Mouse (Mus musculus): ENCODE measurements around the gene Vps41.

DNA sequence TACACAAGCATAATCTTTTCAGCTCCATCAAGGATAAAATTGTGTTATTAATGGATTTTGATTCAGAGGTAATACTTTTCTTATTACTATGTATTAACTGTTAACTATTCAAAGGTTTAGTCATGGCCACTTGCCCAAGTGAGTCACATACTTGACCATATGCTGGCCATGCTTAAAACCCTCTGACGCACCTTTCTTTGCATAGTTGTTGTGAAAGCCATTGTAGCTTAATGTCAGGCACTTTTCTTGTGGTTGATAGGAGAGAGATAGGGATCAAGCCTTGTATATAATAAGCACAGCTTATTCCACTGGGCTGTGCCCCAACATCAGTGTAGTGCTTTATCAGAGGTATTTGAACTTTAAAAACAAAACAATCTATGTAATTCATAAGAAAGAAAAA lies 126.5 kb downstream of the Vps41 start:
- TF ChIP-seq POLR2A (IDR thresholded peaks at IDR 0.05; ENCODE audit: control insufficient read depth, low read depth, low read length) = no peak
- no peak for TF ChIP-seq CTCF (IDR thresholded peaks at IDR 0.05; ENCODE audit: control insufficient read depth, insufficient read depth, insufficient replicate concordance, low read depth, low read length)
